Mouse (Mus musculus): ENCODE results near the gene Pkd1l1. TPM values are rescaled to one million over a fixed set of nuclear protein-coding genes. Genes with fewer than 3 reads are reported as not detected.

The Pkd1l1 gene
- polyA plus RNA-seq, 2 experiments from 2014 or later, result 0.11 to 0.42 TPM

DNA sequence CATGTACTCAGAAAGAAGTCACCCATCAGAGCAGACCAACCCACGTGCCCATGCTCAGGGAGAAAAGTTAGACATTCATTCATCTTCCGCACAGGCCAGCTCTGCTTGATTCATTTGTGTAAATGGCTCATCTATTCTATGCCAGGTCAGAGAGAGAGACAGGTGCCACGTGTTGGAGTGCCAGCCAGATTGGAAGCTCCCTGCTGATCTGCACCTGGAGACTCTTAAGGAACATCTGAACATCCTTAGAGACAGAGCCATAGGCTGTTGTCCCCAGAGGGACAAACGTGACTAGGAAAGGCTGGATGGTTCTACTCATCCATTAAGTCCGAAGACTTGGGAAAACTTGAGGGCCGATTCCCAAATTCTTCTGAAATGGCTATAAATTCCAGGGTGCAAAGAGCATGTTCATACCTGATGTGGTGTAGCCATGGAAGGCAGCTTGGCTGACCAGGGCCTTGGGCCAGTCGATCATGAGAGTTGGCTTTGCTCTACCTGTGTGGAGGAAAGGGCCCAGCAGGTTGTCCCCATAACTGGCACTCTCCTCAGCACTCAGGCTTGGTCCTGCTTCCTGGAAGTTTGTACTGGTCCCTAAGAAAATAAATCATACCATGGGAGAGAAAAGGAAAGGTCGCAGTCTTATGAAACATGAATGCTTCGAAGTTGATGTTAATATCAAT is 36.5 kb downstream of the Pkd1l1 start:
- no peak for ATAC-seq

- no peak for ATAC-seq
Measured at GRCm38 (mm10) chr11:8916081-8916671, 56.9 kb downstream of the Pkd1l1 start.

DNA sequence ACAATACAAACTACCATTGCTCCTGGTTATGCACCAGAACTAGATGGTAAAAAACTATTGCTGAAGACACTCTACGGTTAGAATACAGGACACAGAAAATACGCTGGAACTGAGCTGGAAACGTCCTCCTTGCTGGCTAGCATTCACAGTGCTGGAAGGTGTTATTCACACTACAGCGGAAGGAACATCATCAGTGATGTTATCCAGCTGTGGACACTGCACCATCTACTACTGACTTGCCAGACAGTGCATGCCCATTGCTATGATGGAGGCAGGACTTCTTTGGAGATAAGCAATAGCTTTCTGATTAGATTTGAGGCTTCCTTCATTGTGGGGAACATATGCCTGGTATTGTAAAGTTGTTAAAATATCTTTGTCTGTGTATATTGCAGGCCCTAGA is 90.3 kb downstream of the Pkd1l1 start:
- no peak for ATAC-seq

DNA sequence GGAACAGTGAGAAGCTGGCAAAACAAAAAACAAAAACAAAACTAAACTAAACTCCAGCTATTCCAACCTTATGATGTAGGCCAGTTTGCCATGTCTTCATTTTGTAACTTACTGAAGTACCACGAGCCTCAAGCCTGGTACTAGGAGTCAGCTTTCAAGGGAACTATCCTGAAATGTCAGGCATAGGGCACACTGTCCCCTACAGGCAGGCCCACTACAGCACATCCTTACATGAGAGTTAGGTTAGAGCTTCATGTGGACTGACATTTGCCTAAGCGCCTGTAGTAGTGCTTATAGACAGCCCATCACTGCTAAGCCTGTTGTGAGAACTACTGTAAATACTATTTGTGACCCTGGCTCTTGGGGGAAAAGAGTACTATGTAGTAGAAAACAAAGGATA is 91.5 kb downstream of the Pkd1l1 start:
- no peak for ATAC-seq

DNA sequence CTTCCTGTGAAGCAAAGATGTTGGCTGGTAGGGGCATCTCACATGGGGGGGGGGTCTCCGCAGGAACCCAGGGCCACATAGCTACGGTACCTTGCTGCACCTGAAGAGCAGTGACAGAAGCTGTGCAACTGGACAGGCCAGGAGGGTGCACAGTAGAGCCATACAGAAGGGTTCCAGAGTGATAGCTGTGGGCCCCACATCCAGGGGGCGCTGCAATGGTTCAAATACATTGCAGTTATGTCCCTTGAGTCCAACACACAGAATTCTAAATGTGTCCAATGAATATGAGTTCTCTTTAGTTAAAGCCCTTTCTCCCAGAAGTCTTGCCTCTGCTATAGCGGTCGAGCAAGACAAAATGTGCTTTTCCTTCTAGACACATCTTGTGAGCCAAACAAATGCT is 103.0 kb downstream of the Pkd1l1 start:
- no peak for ATAC-seq

GRCm38 (mm10) chr11:8866021-8866420 is 107.0 kb downstream of the Pkd1l1 start:
- ATAC-seq, result no peak

- no peak for ATAC-seq
Measured at GRCm38 (mm10) chr11:8863955-8864675, 109.0 kb downstream of the Pkd1l1 start.

DNA sequence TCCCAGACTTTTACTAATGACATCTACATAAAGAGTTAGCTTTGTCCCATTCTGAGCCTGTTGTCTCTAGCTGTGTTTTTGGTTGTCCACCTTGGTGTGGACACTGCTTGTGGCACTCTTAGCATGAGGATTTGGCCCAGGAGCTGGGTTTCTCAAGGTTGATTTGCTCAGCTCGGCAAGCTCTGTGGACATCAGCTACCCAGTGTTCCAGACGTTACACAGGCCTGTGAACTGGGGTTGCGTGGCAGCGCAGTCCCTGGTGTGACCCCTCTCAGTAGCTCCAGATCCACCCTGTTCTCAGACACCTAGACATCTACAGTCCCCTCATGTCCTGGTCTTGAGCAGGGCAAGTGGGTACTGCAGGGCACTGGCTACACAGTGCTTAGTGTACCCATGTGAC is 110.6 kb downstream of the Pkd1l1 start:
- ATAC-seq, result no peak

GRCm38 (mm10) chr11:8861978-8862377 is 111.1 kb downstream of the Pkd1l1 start:
- ATAC-seq, result no peak

DNA sequence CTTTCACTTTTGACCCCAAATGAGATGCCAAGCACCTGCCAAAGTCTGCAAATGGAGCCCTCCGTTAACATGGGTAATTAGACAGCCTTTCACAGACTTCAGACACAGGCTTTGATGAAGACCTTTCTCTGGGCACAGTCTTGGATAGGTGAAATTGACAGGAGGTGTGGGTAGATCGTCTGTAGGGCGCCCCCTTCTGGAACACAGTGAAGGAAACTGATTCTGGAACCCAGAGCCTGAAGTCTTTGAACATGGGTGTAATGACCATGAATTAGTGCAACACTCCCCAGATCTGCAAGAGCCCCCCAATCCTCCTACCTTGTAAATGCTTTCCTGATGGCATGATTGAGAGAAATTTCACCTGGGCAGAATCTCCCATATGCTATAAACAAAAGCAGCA is 112.2 kb downstream of the Pkd1l1 start:
- no peak for ATAC-seq

GRCm38 (mm10) chr11:8859868-8860267 is 113.2 kb downstream of the Pkd1l1 start:
- no peak for ATAC-seq

GRCm38 (mm10) chr11:8859041-8859440 is 114.0 kb downstream of the Pkd1l1 start:
- no peak for ATAC-seq

- no peak for ATAC-seq
Measured at GRCm38 (mm10) chr11:8856125-8856524, 116.9 kb downstream of the Pkd1l1 start.

- ATAC-seq, result no peak
Measured at GRCm38 (mm10) chr11:8848049-8848448, 125.0 kb downstream of the Pkd1l1 start.

DNA sequence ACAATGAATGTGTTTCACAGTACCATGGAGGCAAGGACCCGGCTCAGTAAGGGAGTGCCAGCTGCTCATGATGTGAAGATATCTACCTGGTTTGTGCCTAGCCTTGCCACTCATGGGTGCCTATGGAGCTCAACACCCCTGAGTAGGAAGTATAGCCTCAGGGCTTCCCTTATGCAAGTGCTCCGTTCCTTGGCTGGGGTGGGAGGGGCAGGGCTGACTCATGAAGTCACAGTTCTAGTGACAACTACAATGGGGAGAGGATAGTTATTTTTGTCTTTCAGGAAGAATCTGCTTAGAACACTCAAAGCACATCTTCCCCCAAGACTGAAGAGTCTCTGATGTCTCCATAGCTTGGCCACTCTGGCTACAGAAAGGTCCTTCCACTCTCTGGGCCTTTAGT is 125.4 kb downstream of the Pkd1l1 start:
- no peak for ATAC-seq

DNA sequence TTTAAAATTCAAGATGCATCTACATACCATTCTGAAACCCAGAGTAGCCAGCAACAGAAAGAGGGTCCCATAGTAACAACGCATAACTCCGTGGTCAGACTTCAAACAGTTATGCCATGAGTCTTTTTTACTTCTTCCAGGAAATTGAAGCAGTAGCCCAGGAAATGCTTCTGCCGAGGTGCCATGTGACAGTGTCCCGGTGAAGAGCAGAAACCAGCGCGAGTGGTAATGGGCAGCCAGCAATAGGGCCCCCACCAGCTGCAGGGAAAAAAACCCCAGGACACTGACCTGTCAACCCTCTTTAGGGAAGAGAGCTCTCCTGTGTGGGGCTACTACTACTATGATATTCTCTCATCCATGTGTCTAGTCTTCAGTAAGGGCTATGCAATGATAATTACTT is 136.9 kb downstream of the Pkd1l1 start:
- no peak for ATAC-seq

DNA sequence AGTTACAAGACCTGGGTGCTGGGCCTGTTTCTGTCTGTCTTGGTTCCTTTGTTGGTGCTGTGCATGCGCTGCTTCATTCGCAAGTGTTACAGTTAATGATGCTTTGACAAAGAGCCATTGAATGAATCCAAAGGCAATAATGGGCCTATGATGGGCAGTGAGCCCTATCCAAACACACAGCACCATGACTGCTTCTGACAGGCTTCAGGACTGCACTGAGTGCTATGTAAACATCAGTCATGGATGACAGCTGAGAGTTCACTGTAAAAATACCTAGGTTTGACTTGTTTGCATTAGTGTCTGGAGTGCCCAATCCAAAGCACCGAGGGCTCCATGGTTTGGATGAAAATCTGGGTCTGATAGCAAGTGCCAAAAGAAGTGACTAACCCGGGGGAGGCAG is 138.9 kb downstream of the Pkd1l1 start:
- ATAC-seq, result no peak

DNA sequence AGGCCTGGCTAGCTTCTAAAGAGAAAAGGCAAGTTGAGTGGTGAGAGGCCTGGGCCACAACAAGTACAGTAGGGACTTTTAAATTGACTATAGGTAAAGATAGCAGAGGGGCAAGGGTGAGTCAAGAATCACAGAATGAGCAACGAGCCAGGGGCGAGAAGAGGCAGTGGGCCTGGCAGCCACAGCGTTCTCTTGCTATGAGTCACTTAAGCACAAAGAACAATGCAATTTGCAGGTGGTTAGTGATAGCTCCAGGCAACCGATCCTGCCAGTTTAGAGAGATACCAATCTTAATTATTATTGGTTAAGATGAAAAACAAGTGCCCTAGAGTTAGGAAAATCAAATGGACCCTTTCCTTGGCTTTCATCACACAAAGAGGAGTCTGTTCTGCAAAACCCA is 142.5 kb downstream of the Pkd1l1 start:
- ATAC-seq, result no peak

DNA sequence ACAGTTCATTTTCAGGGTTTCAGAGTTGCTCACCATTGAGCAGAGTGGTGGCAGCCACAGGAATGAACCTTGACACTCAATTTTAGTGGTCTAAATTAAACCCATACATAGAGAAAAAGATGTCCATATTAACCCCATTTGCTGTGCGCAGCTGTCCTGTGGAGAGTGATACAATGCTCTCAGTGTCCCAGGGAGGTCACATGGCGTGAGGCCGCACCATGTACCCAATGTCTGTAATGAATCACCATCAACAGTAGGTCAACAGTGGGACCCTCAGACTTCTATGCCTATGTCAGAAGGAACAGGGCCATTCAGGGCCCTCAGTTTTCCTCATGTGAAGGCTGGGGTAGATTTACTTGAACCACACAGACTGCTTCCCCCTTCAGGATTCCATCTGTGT is 143.5 kb downstream of the Pkd1l1 start:
- ATAC-seq, result no peak

DNA sequence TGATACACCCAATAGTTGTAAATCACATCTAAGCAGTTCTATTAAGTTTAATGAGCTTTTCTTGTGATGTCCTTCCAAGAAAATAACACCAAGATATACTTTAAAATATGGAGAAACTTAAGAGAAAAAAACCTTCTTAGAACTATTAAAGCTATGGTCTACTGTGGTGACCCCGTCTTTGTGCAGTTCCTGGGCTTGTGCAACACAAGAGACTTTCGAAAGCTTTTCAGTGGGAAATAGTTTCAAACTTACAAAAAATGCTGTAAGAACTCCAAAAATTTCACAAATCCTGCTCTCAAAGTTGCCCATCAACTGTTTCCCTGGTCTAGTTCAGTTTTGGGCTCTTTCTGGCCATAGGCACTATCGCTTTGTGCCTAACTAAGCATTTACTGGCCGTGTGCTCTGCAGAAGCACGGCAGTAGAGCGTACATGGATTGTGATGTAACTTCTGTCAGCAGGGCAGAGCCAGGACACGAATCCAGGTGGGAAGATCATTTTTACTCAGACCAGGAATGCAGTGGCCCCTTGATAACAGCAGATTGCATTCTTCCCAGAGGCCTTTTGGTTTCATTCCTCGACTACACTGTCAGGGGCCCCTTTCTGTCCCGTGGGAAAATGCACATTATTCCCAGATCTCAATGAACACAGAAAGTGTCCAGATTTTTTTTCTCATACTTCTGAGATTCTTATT is 144.1 kb downstream of the Pkd1l1 start:
- no peak for ATAC-seq

- no peak for ATAC-seq
Measured at GRCm38 (mm10) chr11:8826609-8827008, 146.5 kb downstream of the Pkd1l1 start.

- ATAC-seq, result no peak
Measured at GRCm38 (mm10) chr11:8826046-8826445, 147.0 kb downstream of the Pkd1l1 start.

DNA sequence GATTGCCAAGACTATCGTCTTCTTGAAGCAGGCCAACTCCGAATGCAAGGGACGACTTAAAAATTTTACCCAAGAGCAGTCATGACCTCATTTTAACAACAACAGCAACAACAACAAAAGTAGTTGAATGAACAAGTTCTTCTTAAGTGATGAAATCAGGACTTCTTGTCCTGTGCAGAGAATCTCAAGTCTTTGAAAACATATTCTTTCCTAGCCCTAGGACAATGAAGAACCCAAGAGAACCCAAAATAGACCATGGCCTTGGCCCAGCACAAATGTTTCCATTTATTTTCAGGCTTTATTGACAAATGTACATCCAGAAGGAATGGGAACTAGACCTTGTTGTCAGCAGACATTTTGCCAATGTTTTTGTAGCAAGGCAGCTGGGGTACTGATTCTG is 147.7 kb downstream of the Pkd1l1 start:
- no peak for ATAC-seq

DNA sequence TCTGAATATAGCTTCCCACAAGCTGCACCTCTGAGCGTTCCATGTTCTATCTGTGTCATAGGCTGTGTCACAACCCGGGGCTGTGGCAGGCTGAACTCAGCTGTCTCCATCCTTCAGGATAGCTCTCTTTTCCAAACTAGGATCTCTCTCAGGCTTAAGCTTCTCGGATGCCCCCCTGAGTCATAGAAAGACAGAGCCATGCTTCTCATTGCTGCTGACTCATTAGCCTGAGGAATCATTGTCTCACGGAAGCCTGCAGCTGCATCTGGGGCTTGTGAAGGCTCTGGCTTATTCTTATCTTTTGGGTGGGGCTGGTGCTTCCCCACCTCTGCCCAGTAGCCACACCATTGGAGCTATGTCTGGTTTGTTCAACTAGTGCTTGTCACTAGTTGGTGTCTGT is 151.7 kb downstream of the Pkd1l1 start:
- ATAC-seq, result no peak
